In genomic region chr3:98920417-98920816, GRCm38 (mm10) we compare ENCODE assay signal across 46 mouse cellular contexts. TPM values are rescaled to one million over a fixed set of nuclear protein-coding genes. Genes with fewer than 3 reads are reported as not detected.
"Had no signal": no experiment of that assay in that cellular context is flagged by ENCODE, and none has a peak within 500 bp of the region (broad histone marks: within the 10 kb centered on the region; RNA-seq: fewer than 3 reads in every experiment).

No protein-coding gene starts in this region.

- H3K4me1 ChIP-seq: heart, embryonic 10.5 days; heart, embryonic 12.5 days; heart, embryonic 13.5 days; heart, embryonic 15.5 days; hindbrain, embryonic 10.5 days; hindbrain, embryonic 12.5 days; hindbrain, embryonic 13.5 days; hindbrain, embryonic 15.5 days; intestine, embryonic 15.5 days; kidney, embryonic 15.5 days had no signal

- H3K27ac ChIP-seq: heart, embryonic 10.5 days; heart, embryonic 13.5 days; heart, embryonic 15.5 days; hindbrain, embryonic 10.5 days; hindbrain, embryonic 12.5 days; hindbrain, embryonic 13.5 days; hindbrain, embryonic 14.5 days; hindbrain, embryonic 15.5 days; hindbrain, postnatal 0 days; intestine, embryonic 15.5 days; kidney, embryonic 15.5 days; kidney, postnatal 0 days; layer of hippocampus, adult 2 months; left cerebral cortex, adult 2 months had no signal

- H3K36me3 ChIP-seq: heart, embryonic 10.5 days; heart, embryonic 12.5 days; heart, embryonic 13.5 days; heart, embryonic 15.5 days; hindbrain, embryonic 10.5 days; hindbrain, embryonic 12.5 days; hindbrain, embryonic 13.5 days; hindbrain, embryonic 15.5 days; intestine, embryonic 15.5 days; kidney, embryonic 15.5 days had no signal

- H3K9me3 ChIP-seq: heart, embryonic 10.5 days; heart, embryonic 12.5 days; heart, embryonic 13.5 days; heart, embryonic 15.5 days; hindbrain, embryonic 10.5 days; hindbrain, embryonic 12.5 days; hindbrain, embryonic 13.5 days; hindbrain, embryonic 15.5 days; intestine, embryonic 15.5 days; kidney, embryonic 15.5 days had no signal

- DNase-seq: heart, postnatal 10 days; heart, postnatal 14 days; heart, postnatal 36 days; heart, postnatal 4 days; kidney, adult 18-20 months; kidney, adult 2 months; kidney, adult 8-10 months; kidney, adult 9 months; kidney, postnatal 10 days; kidney, postnatal 14 days; kidney, postnatal 36 days; kidney, postnatal 4 days; layer of hippocampus, adult 9-11 months; layer of hippocampus, postnatal 36 days had no signal

- H3K9ac ChIP-seq: heart, embryonic 12.5 days; heart, embryonic 13.5 days; heart, embryonic 15.5 days; hindbrain, embryonic 12.5 days; hindbrain, embryonic 13.5 days; hindbrain, embryonic 14.5 days; hindbrain, embryonic 15.5 days; intestine, embryonic 15.5 days; kidney, embryonic 15.5 days had no signal

- H3K27me3 ChIP-seq: heart, embryonic 12.5 days; heart, embryonic 13.5 days; heart, embryonic 15.5 days; hindbrain, embryonic 12.5 days; hindbrain, embryonic 13.5 days; hindbrain, embryonic 15.5 days; intestine, embryonic 15.5 days; kidney, embryonic 15.5 days had no signal

- H3K4me3 ChIP-seq: heart, embryonic 10.5 days; heart, embryonic 12.5 days; heart, embryonic 13.5 days; heart, embryonic 15.5 days; hindbrain, embryonic 10.5 days; hindbrain, embryonic 12.5 days; hindbrain, embryonic 13.5 days; hindbrain, embryonic 15.5 days; intestine, embryonic 15.5 days; kidney, embryonic 15.5 days; layer of hippocampus, adult 2 months; left cerebral cortex, adult 2 months had no signal

- ATAC-seq: hindbrain, embryonic 16.5 days; hindbrain, postnatal 0 days; inflammation-experienced regulatory T-cells, adult 6 months; intestine, embryonic 15.5 days; intestine, embryonic 16.5 days; intestine, postnatal 0 days had no signal

- H3K4me2 ChIP-seq: heart, embryonic 11.5 days; heart, embryonic 12.5 days; heart, embryonic 13.5 days; heart, embryonic 15.5 days; hindbrain, embryonic 12.5 days; hindbrain, embryonic 13.5 days; hindbrain, embryonic 14.5 days; hindbrain, embryonic 15.5 days; intestine, embryonic 15.5 days; kidney, embryonic 15.5 days had no signal

RNA-seq across cellular contexts. Expression of gene Hao2, which starts 27.4 kb away (rescaled TPM):
- total RNA-seq: heart, postnatal 10 days; heart, postnatal 14 days; heart, postnatal 25 days; heart, postnatal 36 days; heart, postnatal 4 days; hematopoietic stem cell, adult 5-6 weeks; hindbrain, postnatal 0 days; layer of hippocampus, adult 18-20 months; layer of hippocampus, adult 2 months; layer of hippocampus, adult 8-10 months; layer of hippocampus, postnatal 10 days; layer of hippocampus, postnatal 14 days; layer of hippocampus, postnatal 25 days; layer of hippocampus, postnatal 36 days; left cerebral cortex, adult 18-20 months; left cerebral cortex, adult 2 months had no signal
- polyA plus RNA-seq: heart, embryonic 14.5 days; heart, embryonic 15.5 days; heart, embryonic 16.5 days; heart, postnatal 0 days; hindbrain, embryonic 10.5 days; hindbrain, embryonic 11.5 days; hindbrain, embryonic 12.5 days; hindbrain, embryonic 13.5 days; hindbrain, embryonic 14.5 days; hindbrain, embryonic 16.5 days; hindbrain, postnatal 0 days; inflammation-experienced regulatory T-cells, adult 6 months had no signal
